Mouse (Mus musculus): ENCODE measurements at regions not wholly inside any gene's neighbourhood (a gene's known extent, or its start where the extent isn't known, plus 50 kb on each side); places are given as distances from the start of the nearest gene placed in this dataset.

GRCm38 (mm10) chr9:76653311-76653710 lies 86.4 kb upstream of the Fam83b start:
- TF ChIP-seq CTCF (IDR thresholded peaks at IDR 0.05) (no peak), EP300 (IDR thresholded peaks at IDR 0.05; ENCODE audit: insufficient read depth, low read depth, low read length) (no peak)
